Mouse (Mus musculus) C2C12 (cell line): ENCODE measurements around the gene Ftl1. TPM values are rescaled to one million over a fixed set of nuclear protein-coding genes. Genes with fewer than 3 reads are reported as not detected.

Experiments used
- H3K27me3 ChIP-seq: one replicate; pipeline ENCODE4 v1.6.1; 2011; ENCODE audit not compliant: control insufficient read depth, insufficient read depth, insufficient read length
- H3K36me3 ChIP-seq: one replicate; pipeline ENCODE4 v1.6.1; 2011; ENCODE audit not compliant: control insufficient read depth, insufficient read depth
- H3K4me3 ChIP-seq: one replicate; pipeline ENCODE4 v1.5.1; 2011; ENCODE audit warnings: mild to moderate bottlenecking, control low read depth; ENCODE audit not compliant: poor library complexity, insufficient read depth, severe bottlenecking
- H3K79me2 ChIP-seq: one replicate; pipeline ENCODE4 v1.6.1; 2011; ENCODE audit not compliant: control insufficient read depth, insufficient read depth
- H3K79me3 ChIP-seq: one replicate; pipeline ENCODE4 v1.6.1; 2011; ENCODE audit warnings: low read depth, control low read depth
- H3ac ChIP-seq: one replicate; pipeline ENCODE3; 2011; ENCODE audit warnings: low read depth; ENCODE audit not compliant: control insufficient read depth, insufficient read length
- CEBPB ChIP-seq: IDR thresholded peaks from one replicate; pipeline ENCODE4 v1.6.1; 2011; ENCODE audit warnings: low read depth, mild to moderate bottlenecking, control low read depth, moderate library complexity
- CTCF ChIP-seq: IDR thresholded peaks from one replicate; pipeline ENCODE4 v1.5.1; 2011; ENCODE audit not compliant: control insufficient read depth, insufficient read depth, insufficient read length
- FOSL1 ChIP-seq: IDR thresholded peaks from one replicate; pipeline ENCODE4 v1.8.0; 2011; ENCODE audit warnings: mild to moderate bottlenecking, low read length; ENCODE audit not compliant: poor library complexity, insufficient read depth, severe bottlenecking
- MAX ChIP-seq: IDR thresholded peaks from one replicate; pipeline ENCODE4 v1.6.1; 2011; ENCODE audit warnings: mild to moderate bottlenecking, control low read depth
- MYOD1 ChIP-seq: IDR thresholded peaks from one replicate; pipeline ENCODE4 v1.6.1; 2011; ENCODE audit warnings: low read depth; ENCODE audit not compliant: control insufficient read depth, insufficient read length
- MYOG ChIP-seq: IDR thresholded peaks from one replicate; pipeline ENCODE4 v1.6.1; 2011; ENCODE audit not compliant: control insufficient read depth, insufficient read length; ENCODE audit errors: extremely low read depth
- USF1 ChIP-seq: IDR thresholded peaks from one replicate; pipeline ENCODE4 v1.6.1; 2011; ENCODE audit warnings: low read depth, mild to moderate bottlenecking, control low read depth, moderate library complexity
- polyA plus RNA-seq: library from polyadenylated mRNA; unstranded; fragments of >200 nt; fragmentation: generic; extraction: Trizol; gene quantifications from one replicate; pipeline ENCODE4 v1.2.1, GENCODE M21; 2012; ENCODE audit warnings: missing spikeins

Gene Ftl1
- polyA plus RNA-seq, 1 experiment = 14,288 TPM

GRCm38 (mm10) chr7:45434203-45435015 lies 25.3 kb downstream of the Ftl1 start, which contains the start of gene Gys1:
Gene Gys1 (plus strand): TSS chr7:45434844.
- Histone ChIP-seq H3ac (peak within 1 kb of the TSS; percentile 91), H3K79me2 (peaks cover 75% of the 10 kb centered on the region), H3K27me3 (no peaks in the 10 kb centered on the region), H3K4me3 (peak within 1 kb of the TSS; percentile 89), H3K79me3 (peaks cover 36% of the 10 kb centered on the region), H3K36me3 (peaks cover 13% of the 10 kb centered on the region)
- peak; percentile 87 for TF ChIP-seq CEBPB
- peak; percentile 98 for TF ChIP-seq CTCF
- no peak for TF ChIP-seq MYOG

- Histone ChIP-seq H3K36me3 (peaks cover 18% of the 10 kb centered on the region), H3K79me3 (peaks cover 39% of the 10 kb centered on the region), H3K79me2 (peaks cover 81% of the 10 kb centered on the region), H3K27me3 (no peaks in the 10 kb centered on the region), H3K4me3 (peak overlapping the region; percentile 89), H3ac (peak overlapping the region; percentile 91)
- TF ChIP-seq CTCF (no peak), MYOD1 (no peak), MAX (no peak), FOSL1 (no peak), USF1 (no peak), CEBPB (no peak), MYOG (no peak)
Observed at GRCm38 (mm10) chr7:45433835-45434202, 25.9 kb downstream of the Ftl1 start.

- peaks cover 45% of the 10 kb centered on the region for H3K36me3 ChIP-seq
- H3K79me2 ChIP-seq = peaks cover 47% of the 10 kb centered on the region
- H3K79me3 ChIP-seq = peaks cover 22% of the 10 kb centered on the region
- TF ChIP-seq MYOD1 = no peak
- no peak for TF ChIP-seq USF1
- TF ChIP-seq MAX = no peak
- TF ChIP-seq CTCF = no peak
- TF ChIP-seq CEBPB = no peak
- TF ChIP-seq MYOG = no peak
- TF ChIP-seq FOSL1 = no peak
- no peak overlapping the region for H3ac ChIP-seq
- no peak overlapping the region for H3K4me3 ChIP-seq
- H3K27me3 ChIP-seq = no peaks in the 10 kb centered on the region
Observed at GRCm38 (mm10) chr7:45426556-45426955, 33.1 kb downstream of the Ftl1 start.

GRCm38 (mm10) chr7:45421194-45421593 lies 38.5 kb downstream of the Ftl1 start:
- H3K79me2 ChIP-seq = no peaks in the 10 kb centered on the region
- peaks cover 3% of the 10 kb centered on the region for H3K27me3 ChIP-seq
- TF ChIP-seq MAX (no peak), CTCF (no peak)
- peaks cover 27% of the 10 kb centered on the region for H3K36me3 ChIP-seq
- H3K79me3 ChIP-seq = no peaks in the 10 kb centered on the region
- no peak overlapping the region for H3K4me3 ChIP-seq
- no peak overlapping the region for H3ac ChIP-seq

DNA sequence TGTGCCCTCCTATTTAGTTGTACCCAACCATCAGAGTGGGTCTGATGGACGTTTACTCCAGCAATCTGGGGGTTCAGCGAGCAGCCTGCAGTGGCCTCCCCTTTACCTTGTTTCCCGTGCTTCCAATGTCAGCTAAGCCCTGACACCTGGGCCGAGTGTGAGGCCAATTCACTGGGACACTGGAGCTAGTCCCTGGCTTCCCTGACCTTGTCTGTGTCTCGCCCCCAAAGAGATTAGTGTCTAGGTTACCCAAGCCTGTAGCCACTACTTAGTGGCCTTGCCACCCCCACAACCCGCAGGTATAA lies 39.1 kb downstream of the Ftl1 start, which contains the start of gene Lhb:
Gene Lhb, plus strand, starts transcription at position 206 of the 305 bp plus-strand sequence.
- Histone ChIP-seq H3K4me3 (no peak within 1 kb of the TSS), H3K79me2 (no peaks in the 10 kb centered on the region), H3K27me3 (peaks cover 6% of the 10 kb centered on the region), H3K36me3 (peaks cover 24% of the 10 kb centered on the region), H3ac (no peak within 1 kb of the TSS), H3K79me3 (no peaks in the 10 kb centered on the region)
- TF ChIP-seq MYOG (no peak), FOSL1 (no peak), MYOD1 (no peak), USF1 (no peak), MAX (no peak), CTCF (no peak), CEBPB (no peak)

GRCm38 (mm10) chr7:45419859-45420614 lies 39.6 kb downstream of the Ftl1 start:
- Histone ChIP-seq H3K79me2 (no peaks in the 10 kb centered on the region), H3K27me3 (peaks cover 8% of the 10 kb centered on the region), H3K36me3 (peaks cover 19% of the 10 kb centered on the region), H3K79me3 (no peaks in the 10 kb centered on the region), H3ac (no peak overlapping the region), H3K4me3 (no peak overlapping the region)
- no peak for TF ChIP-seq CTCF
- no peak for TF ChIP-seq MYOG
- TF ChIP-seq MAX = no peak
- no peak for TF ChIP-seq CEBPB
- TF ChIP-seq USF1 = no peak
- TF ChIP-seq FOSL1 = no peak
- no peak for TF ChIP-seq MYOD1
